Mouse (Mus musculus): ENCODE results near the gene Krtap28-13.

DNA sequence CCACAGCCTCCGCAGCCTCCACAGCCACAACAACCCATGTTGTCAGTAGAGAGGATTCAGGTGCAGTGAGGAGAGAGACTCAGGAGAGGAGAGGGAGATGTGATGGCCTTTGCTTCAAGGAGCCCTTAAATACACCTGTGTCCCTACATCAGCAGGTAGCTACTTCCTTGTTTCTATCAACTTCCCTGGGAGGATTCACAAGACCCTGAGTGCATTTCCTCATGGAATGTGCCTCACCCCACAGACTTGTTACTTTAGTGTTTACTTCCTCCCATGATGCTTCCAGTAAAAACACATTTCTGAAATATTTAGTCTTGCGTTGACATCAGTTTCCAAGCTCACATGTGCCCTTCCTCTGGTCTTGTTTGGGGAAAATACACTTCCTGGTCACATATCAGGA, 18.4 kb upstream of the Krtap28-13 start, which contains the start of gene Krtap28-10:
- TF ChIP-seq CTCF (IDR thresholded peaks at IDR 0.05; ENCODE audit: control insufficient read depth, insufficient read depth, low read length) (no peak), POLR2A (IDR thresholded peaks at IDR 0.05; ENCODE audit: borderline replicate concordance, control insufficient read depth, low read depth, low read length) (no peak)
